Mouse (Mus musculus) brown adipose tissue, adult 24 weeks (tissue): Measurements from ENCODE around the gene Tns1. TPM values are rescaled to one million over a fixed set of nuclear protein-coding genes. Genes with fewer than 3 reads are reported as not detected.

Experiments
- H3K27ac ChIP-seq: fragments of 200-500 bp; replicated peaks from 2 replicates; pipeline ENCODE4 v1.5.1; 2012; ENCODE audit warnings: low read depth, mild to moderate bottlenecking, low read length
- H3K4me1 ChIP-seq: fragments of 200-500 bp; 2 replicates; pipeline ENCODE4 v1.6.1; 2012; ENCODE audit warnings: low read length, mixed read lengths; ENCODE audit not compliant: control insufficient read depth, insufficient read depth, insufficient read length
- H3K4me3 ChIP-seq: fragments of 200-500 bp; 2 replicates; pipeline ENCODE4 v1.5.1; 2012; ENCODE audit warnings: low read depth, mild to moderate bottlenecking, low read length, moderate library complexity; ENCODE audit not compliant: insufficient read depth
- polyA plus RNA-seq: library from polyadenylated mRNA; stranded (reverse); fragments of >200 nt; gene quantifications from 2 replicates; pipeline ENCODE4 v1.2.4, GENCODE M21; 2012; ENCODE audit not compliant: missing spikeins, insufficient read depth, insufficient read length

The Tns1 gene
- polyA plus RNA-seq, 1 experiment, result 237 TPM

- peak overlapping the region; percentile 56 for H3K4me3 ChIP-seq
- H3K4me1 ChIP-seq, result peaks cover 47% of the 10 kb centered on the region
- no peak overlapping the region for H3K27ac ChIP-seq
Measured at GRCm38 (mm10) chr1:74067866-74068265, 56.4 kb downstream of the Tns1 start.

DNA sequence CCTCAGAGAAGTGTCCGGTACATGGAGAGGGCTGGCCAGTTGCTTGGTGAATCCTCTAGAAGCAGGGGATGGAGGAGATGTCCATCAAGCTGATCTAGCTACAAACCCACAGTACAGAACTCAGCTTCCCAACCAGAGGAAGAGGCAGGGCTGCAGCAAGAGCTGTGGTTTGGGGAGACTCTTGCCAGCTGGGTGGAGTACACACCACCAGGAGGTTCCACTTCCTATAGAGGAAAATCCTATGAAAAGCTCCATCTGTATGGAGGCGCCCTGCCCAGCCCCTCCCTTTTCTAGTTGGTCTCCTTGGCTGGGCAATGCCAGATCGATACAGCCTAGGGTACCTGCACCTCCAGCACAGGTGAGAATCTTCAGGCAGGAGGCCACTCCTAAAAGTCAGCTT is 57.7 kb downstream of the Tns1 start:
- Histone ChIP-seq H3K4me1 (peaks cover 42% of the 10 kb centered on the region), H3K27ac (0 out of 2 replicates have a peak overlapping the region, but pooled peaks have one; percentile 7), H3K4me3 (no peak overlapping the region)

DNA sequence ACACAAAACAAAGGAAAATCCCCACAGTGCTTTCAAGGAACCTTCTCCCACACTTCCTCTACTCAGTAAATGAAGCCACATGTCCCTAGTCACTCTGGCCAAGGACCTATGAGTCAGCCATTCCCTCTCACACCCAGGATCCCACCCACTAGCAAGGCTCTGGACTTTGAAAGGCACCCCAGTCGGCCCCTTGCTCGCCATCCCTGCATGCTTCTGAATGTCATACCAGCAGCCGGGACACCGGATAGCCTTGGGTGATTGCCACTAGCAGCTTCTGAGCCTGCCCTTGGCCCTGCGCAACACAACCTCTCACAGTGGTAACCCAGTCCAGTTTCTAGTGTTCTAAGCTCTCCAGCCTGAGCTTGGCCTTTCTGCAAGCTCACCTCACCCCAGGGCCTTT is 58.2 kb downstream of the Tns1 start:
- peaks cover 37% of the 10 kb centered on the region for H3K4me1 ChIP-seq
- peak overlapping the region; percentile 7; the same call in 1 of the 2 replicates for H3K27ac ChIP-seq
- H3K4me3 ChIP-seq, result no peak overlapping the region

DNA sequence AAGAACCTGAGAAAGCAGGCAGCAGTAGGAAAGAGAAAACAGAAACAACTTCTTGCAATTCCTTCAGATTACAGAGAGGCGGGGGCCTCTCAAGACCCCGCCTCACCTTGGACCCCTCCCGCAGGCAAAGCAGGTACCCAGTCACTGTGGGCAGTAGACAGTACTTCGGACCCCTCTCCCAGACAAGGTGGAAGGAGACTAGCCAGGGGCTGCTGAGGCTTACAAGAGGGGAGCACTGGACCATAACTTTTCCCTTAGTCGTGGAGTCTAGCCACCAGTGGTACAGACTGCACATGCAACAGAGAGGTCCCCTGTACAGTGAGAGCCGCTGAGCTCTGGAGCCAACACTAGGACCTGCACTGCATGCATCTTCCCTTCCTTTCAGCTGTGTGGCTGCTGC is 64.2 kb downstream of the Tns1 start:
- H3K4me3 ChIP-seq, result no peak overlapping the region
- no peak overlapping the region for H3K27ac ChIP-seq
- H3K4me1 ChIP-seq, result peaks cover 23% of the 10 kb centered on the region

GRCm38 (mm10) chr1:74059552-74059951 is 64.7 kb downstream of the Tns1 start:
- Histone ChIP-seq H3K4me1 (peaks cover 23% of the 10 kb centered on the region), H3K4me3 (no peak overlapping the region), H3K27ac (0 out of 2 replicates have a peak overlapping the region, but pooled peaks have one; percentile 4)

GRCm38 (mm10) chr1:74058771-74059170 is 65.5 kb downstream of the Tns1 start:
- no peak overlapping the region for H3K27ac ChIP-seq
- H3K4me1 ChIP-seq, result peaks cover 23% of the 10 kb centered on the region
- no peak overlapping the region for H3K4me3 ChIP-seq

GRCm38 (mm10) chr1:74058309-74058708 is 65.9 kb downstream of the Tns1 start:
- H3K4me3 ChIP-seq, result no peak overlapping the region
- 0 out of 2 replicates have a peak overlapping the region, but pooled peaks have one; percentile 21 for H3K27ac ChIP-seq
- H3K4me1 ChIP-seq, result peaks cover 26% of the 10 kb centered on the region

DNA sequence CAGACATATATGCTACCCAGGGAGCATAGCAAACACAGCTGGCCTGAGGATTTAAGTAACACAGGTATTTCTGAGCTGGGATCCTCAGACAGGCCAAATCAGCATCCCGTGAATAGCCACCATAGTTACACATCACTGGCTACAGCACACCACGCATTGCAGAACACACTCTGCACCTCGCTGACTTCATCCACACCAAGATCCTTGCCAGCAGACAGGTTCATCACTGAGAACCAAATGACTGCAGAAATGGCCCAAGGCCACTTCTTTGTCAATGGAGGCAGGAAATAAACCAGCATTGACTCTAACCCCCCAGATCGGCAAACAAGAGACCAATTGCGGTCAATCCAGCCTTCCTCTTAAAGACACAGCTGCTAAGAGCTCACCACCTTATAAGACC is 66.7 kb downstream of the Tns1 start:
- H3K27ac ChIP-seq, result no peak overlapping the region
- H3K4me3 ChIP-seq, result no peak overlapping the region
- peaks cover 28% of the 10 kb centered on the region for H3K4me1 ChIP-seq

DNA sequence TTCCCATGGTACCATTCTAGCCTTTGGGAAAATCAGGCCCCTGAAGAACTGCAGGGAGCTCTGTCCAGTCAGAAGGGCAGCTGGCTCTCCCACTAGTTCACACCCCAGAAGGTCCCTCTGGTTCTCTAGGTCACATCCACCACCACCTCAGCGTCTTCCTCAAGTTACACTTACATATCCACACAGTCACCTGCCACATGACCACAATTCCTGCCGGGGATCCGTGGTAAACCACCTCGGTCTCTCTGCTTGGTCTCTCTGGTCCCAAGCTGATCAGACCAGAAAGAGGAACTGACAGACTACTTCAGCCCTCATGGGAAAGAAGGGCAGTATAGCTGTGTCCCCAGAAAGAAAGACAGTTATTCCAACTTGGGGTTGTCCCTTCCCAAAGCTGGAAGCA is 68.7 kb downstream of the Tns1 start:
- H3K4me1 ChIP-seq, result peaks cover 31% of the 10 kb centered on the region
- no peak overlapping the region for H3K4me3 ChIP-seq
- H3K27ac ChIP-seq, result no peak overlapping the region

- Histone ChIP-seq H3K27ac (no peak overlapping the region), H3K4me3 (no peak overlapping the region), H3K4me1 (peaks cover 32% of the 10 kb centered on the region)
Measured at GRCm38 (mm10) chr1:74054471-74054870, 69.8 kb downstream of the Tns1 start.

GRCm38 (mm10) chr1:74054007-74054406 is 70.2 kb downstream of the Tns1 start:
- H3K27ac ChIP-seq, result no peak overlapping the region
- H3K4me3 ChIP-seq, result no peak overlapping the region
- H3K4me1 ChIP-seq, result peaks cover 30% of the 10 kb centered on the region

GRCm38 (mm10) chr1:74053068-74053467 is 71.2 kb downstream of the Tns1 start:
- Histone ChIP-seq H3K4me1 (peaks cover 28% of the 10 kb centered on the region), H3K27ac (no peak overlapping the region), H3K4me3 (no peak overlapping the region)

DNA sequence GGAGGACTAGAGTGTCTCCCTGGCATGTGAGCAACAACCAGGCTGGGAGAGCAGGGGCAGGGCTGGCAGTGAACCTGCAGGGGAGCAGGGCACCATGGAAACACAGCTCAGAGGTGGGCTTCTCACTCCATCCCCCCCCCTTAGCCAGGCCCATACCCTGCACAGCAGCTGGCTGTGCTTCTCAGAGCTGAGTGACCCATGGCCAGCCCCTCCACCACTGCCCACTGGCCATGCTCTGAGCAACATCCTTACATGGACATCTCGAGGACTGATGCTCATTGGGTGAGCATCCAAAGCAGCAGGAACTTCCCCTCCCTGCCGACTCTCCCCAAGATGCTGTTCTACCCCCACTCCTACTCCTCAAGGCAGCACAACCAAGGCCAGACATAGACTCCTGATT is 72.9 kb downstream of the Tns1 start:
- peaks cover 31% of the 10 kb centered on the region for H3K4me1 ChIP-seq
- no peak overlapping the region for H3K27ac ChIP-seq
- no peak overlapping the region for H3K4me3 ChIP-seq

DNA sequence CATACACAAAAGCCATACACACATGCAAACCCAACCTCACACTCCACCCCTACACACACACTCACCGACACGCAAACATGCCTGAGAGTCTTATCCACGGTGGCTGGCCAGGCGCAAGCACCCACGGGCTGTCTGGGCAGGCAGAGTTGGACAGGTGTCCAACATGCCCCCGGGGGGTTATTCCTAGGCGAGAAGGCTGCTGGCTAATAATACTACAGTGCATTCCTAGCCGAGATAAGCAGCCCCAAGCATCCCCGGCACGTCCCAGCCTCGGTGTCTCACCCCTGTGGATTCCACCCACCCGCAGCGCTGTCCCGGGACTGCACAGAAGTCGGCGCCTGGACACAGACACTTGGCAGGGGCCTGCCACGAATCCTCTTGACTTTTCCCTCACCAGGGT is 74.8 kb downstream of the Tns1 start:
- Histone ChIP-seq H3K4me3 (no peak overlapping the region), H3K4me1 (peaks cover 40% of the 10 kb centered on the region), H3K27ac (no peak overlapping the region)

GRCm38 (mm10) chr1:74047722-74048121 is 76.5 kb downstream of the Tns1 start:
- H3K27ac ChIP-seq, result peak overlapping the region; percentile 28; the same call in 1 of the 2 replicates
- no peak overlapping the region for H3K4me3 ChIP-seq
- peaks cover 45% of the 10 kb centered on the region for H3K4me1 ChIP-seq

GRCm38 (mm10) chr1:74047311-74047710 is 76.9 kb downstream of the Tns1 start:
- Histone ChIP-seq H3K4me3 (no peak overlapping the region), H3K27ac (peak overlapping the region; percentile 28; the same call in 1 of the 2 replicates), H3K4me1 (peaks cover 49% of the 10 kb centered on the region)
